Mouse (Mus musculus) E14TG2a.4 (cell line): ENCODE data around the gene Brd4.

Source experiments
- H3K27me3 ChIP-seq: 2 replicates; pipeline ENCODE4 v1.6.1; 2014; ENCODE audit warnings: low read length, control low read depth; ENCODE audit not compliant: insufficient read depth
- H3K36me3 ChIP-seq: 2 replicates; pipeline ENCODE4 v1.6.1; 2014; ENCODE audit warnings: low read length, control low read depth; ENCODE audit not compliant: insufficient read depth
- H3K4me1 ChIP-seq: replicated peaks from 2 replicates; pipeline ENCODE4 v1.6.1; 2014; ENCODE audit warnings: low read depth, low read length, control low read depth
- H3K4me3 ChIP-seq: replicated peaks from 2 replicates; pipeline ENCODE4 v1.5.1; 2014; ENCODE audit warnings: mild to moderate bottlenecking, low read length
- H3K9me3 ChIP-seq: 2 replicates; pipeline ENCODE4 v1.6.1; 2014; ENCODE audit warnings: low read length, control low read depth
- CTCF ChIP-seq: conservative IDR thresholded peaks from 2 replicates; pipeline ENCODE4 v1.5.1; 2014; ENCODE audit warnings: low read length
- NANOG ChIP-seq: IDR thresholded peaks from 2 replicates; pipeline ENCODE4 v1.6.1; 2014; ENCODE audit warnings: borderline replicate concordance, low read length, mixed read lengths
- POU5F1 ChIP-seq: IDR thresholded peaks from 2 replicates; pipeline ENCODE4 v1.6.1; 2014; ENCODE audit warnings: low read length, borderline replicate concordance

Gene Brd4

GRCm38 (mm10) chr17:32285138-32285670 is 682 bp upstream of the Brd4 start:
- TF ChIP-seq POU5F1, result no peak
- TF ChIP-seq CTCF, result no peak
- no peak for TF ChIP-seq NANOG

GRCm38 (mm10) chr17:32283771-32284221 is 726 bp downstream of the Brd4 start:
- TF ChIP-seq CTCF (no peak), POU5F1 (no peak), NANOG (no peak)
- H3K36me3 ChIP-seq, result peaks cover 4% of the 10 kb centered on the region
- no peaks in the 10 kb centered on the region for H3K27me3 ChIP-seq
- H3K9me3 ChIP-seq, result no peaks in the 10 kb centered on the region
- H3K4me3 ChIP-seq, result peak overlapping the region; percentile 99
- H3K4me1 ChIP-seq, result peaks cover 60% of the 10 kb centered on the region

More at GRCm38 (mm10) chr17:32285138-32285670, 682 bp upstream of the Brd4 start:
- H3K4me3 ChIP-seq, result peak overlapping the region; percentile 99
- H3K9me3 ChIP-seq, result no peaks in the 10 kb centered on the region
- H3K4me1 ChIP-seq, result peaks cover 46% of the 10 kb centered on the region
- no peaks in the 10 kb centered on the region; the same call in 1 of the 2 replicates for H3K36me3 ChIP-seq
- H3K27me3 ChIP-seq, result no peaks in the 10 kb centered on the region

- no peaks in the 10 kb centered on the region for H3K9me3 ChIP-seq
- H3K4me3 ChIP-seq, result peak overlapping the region; percentile 99
- no peaks in the 10 kb centered on the region for H3K27me3 ChIP-seq
- H3K36me3 ChIP-seq, result peaks cover 8% of the 10 kb centered on the region
- peaks cover 64% of the 10 kb centered on the region for H3K4me1 ChIP-seq
- TF ChIP-seq CTCF (no peak), POU5F1 (no peak), NANOG (no peak)
Measured at GRCm38 (mm10) chr17:32283341-32283740, 1.2 kb downstream of the Brd4 start.

- no peak for TF ChIP-seq POU5F1
- no peaks in the 10 kb centered on the region for H3K27me3 ChIP-seq
- H3K9me3 ChIP-seq, result no peaks in the 10 kb centered on the region
- H3K4me1 ChIP-seq, result peaks cover 74% of the 10 kb centered on the region
- peaks cover 8% of the 10 kb centered on the region for H3K36me3 ChIP-seq
- peak overlapping the region; percentile 99 for H3K4me3 ChIP-seq
Measured at GRCm38 (mm10) chr17:32281611-32282310, 2.8 kb downstream of the Brd4 start.

- TF ChIP-seq CTCF, result no peak
- TF ChIP-seq NANOG, result peak; percentile 54; the same call in 1 of the 2 replicates
- TF ChIP-seq POU5F1, result no peak
- Histone ChIP-seq H3K36me3 (peaks cover 11% of the 10 kb centered on the region), H3K9me3 (no peaks in the 10 kb centered on the region), H3K4me1 (peaks cover 80% of the 10 kb centered on the region), H3K27me3 (no peaks in the 10 kb centered on the region), H3K4me3 (peak overlapping the region; percentile 99)
Measured at GRCm38 (mm10) chr17:32281126-32281525, 3.4 kb downstream of the Brd4 start.

GRCm38 (mm10) chr17:32280575-32280974 is 3.9 kb downstream of the Brd4 start:
- peak overlapping the region; percentile 99 for H3K4me3 ChIP-seq
- TF ChIP-seq POU5F1, result no peak
- no peak for TF ChIP-seq CTCF
- no peak for TF ChIP-seq NANOG

GRCm38 (mm10) chr17:32277201-32277600 is 7.3 kb downstream of the Brd4 start:
- TF ChIP-seq POU5F1 (no peak), NANOG (no peak), CTCF (no peak)
- Histone ChIP-seq H3K4me1 (peaks cover 96% of the 10 kb centered on the region), H3K36me3 (peaks cover 37% of the 10 kb centered on the region), H3K9me3 (no peaks in the 10 kb centered on the region), H3K27me3 (no peaks in the 10 kb centered on the region), H3K4me3 (no peak overlapping the region)

More at GRCm38 (mm10) chr17:32280575-32280974, 3.9 kb downstream of the Brd4 start:
- peaks cover 16% of the 10 kb centered on the region for H3K36me3 ChIP-seq
- H3K27me3 ChIP-seq, result no peaks in the 10 kb centered on the region
- peaks cover 81% of the 10 kb centered on the region for H3K4me1 ChIP-seq
- H3K9me3 ChIP-seq, result no peaks in the 10 kb centered on the region

- H3K36me3 ChIP-seq, result peaks cover 52% of the 10 kb centered on the region
- no peaks in the 10 kb centered on the region for H3K27me3 ChIP-seq
- H3K9me3 ChIP-seq, result no peaks in the 10 kb centered on the region
- H3K4me1 ChIP-seq, result peaks cover 97% of the 10 kb centered on the region
- no peak overlapping the region for H3K4me3 ChIP-seq
- TF ChIP-seq POU5F1 (no peak), CTCF (no peak), NANOG (no peak)
Measured at GRCm38 (mm10) chr17:32275568-32275967, 9.0 kb downstream of the Brd4 start.

GRCm38 (mm10) chr17:32269151-32269550 is 15.4 kb downstream of the Brd4 start:
- H3K9me3 ChIP-seq, result no peaks in the 10 kb centered on the region
- H3K27me3 ChIP-seq, result no peaks in the 10 kb centered on the region
- H3K4me3 ChIP-seq, result no peak overlapping the region
- peaks cover 64% of the 10 kb centered on the region for H3K36me3 ChIP-seq
- TF ChIP-seq CTCF (no peak), NANOG (no peak), POU5F1 (no peak)
- H3K4me1 ChIP-seq, result peaks cover 89% of the 10 kb centered on the region
